Mouse (Mus musculus): ENCODE results near the gene Pcdh9.

DNA sequence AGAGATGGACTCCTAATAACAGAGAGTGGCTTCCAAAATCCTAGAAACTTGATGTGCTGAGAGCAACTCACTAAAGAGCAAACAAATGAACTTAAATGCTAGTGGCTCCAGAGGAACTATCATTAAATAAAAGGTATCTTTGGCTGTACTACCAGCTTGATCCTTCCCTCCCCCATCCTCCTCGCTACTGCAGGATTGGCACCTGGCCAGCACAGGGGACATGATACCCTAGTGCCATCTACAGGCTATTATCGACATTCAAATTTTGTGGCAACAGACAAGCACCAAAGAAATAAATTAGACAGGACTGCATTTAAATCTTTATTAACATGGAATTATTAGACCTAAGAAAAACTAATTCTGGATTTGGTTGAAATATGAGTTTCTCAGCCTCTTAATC is 6.0 kb downstream of the Pcdh9 start:
- TF ChIP-seq CTCF (IDR thresholded peaks at IDR 0.05; ENCODE audit: borderline replicate concordance, control insufficient read depth, extremely low read depth, insufficient read depth, low read length, poor library complexity) (no peak), POLR2A (IDR thresholded peaks at IDR 0.05; ENCODE audit: control insufficient read depth, extremely low read depth, insufficient read depth, low read length, poor library complexity) (no peak)

All from thymus, adult 2 months (tissue).